Mouse (Mus musculus): ENCODE data around the gene 5730522E02Rik. TPM values are rescaled to one million over a fixed set of nuclear protein-coding genes. Genes with fewer than 3 reads are reported as not detected.

5730522E02Rik gene
- polyA plus RNA-seq (2017; shearing (Covaris generic)) = under 1 TPM in 1 of 2 experiments, not detected in 1; 0.23 TPM

DNA sequence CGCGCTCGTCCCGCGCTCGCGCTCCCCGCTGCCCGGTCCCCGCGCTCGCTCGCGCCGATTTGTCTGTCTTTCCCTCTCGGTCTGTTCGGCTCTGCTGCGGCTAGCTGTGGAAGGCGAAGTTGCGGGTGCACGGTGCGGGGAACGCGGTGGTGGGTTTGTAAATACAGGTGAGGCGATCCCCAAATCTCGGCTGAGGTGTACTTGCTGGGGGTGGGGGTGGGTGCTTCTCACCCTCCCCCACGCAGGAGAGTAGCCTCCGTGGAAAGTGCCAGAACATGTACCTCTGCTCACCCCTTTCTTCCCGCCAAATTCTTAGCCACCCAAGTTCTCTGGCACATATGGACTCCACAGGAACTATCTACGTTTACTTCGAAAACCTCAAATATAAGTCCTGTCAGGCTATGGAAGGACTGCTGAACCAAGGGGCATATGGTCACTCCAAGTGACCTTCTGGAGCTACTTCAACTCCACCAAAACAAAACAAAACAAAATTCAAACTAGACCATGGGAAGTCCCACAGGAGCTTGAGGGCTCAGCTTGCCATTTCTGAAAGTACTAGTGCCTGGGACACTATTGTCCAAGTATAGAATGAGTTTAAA is at the start of gene 5730522E02Rik:
Gene 5730522E02Rik, minus strand, starts transcription at position 182 of the 599 bp plus-strand sequence.

Other genes with a start within 250 kb of the 5730522E02Rik start
- 10 to 100 TPM; 24.2 to 31.2 TPM for gene Fancl, start 175.4 kb upstream of the 5730522E02Rik start, polyA plus RNA-seq (2017; shearing (Covaris generic))

Measured in activated CD4-positive, CD25-positive, alpha-beta regulatory T cell (primary cell).